Mouse (Mus musculus): Measurements from ENCODE around the gene Npl. TPM values are rescaled to one million over a fixed set of nuclear protein-coding genes. Genes with fewer than 3 reads are reported as not detected.

Npl gene
- polyA plus RNA-seq, 1 experiment from 2014 or later = 14.3 TPM

GRCm38 (mm10) chr1:153506266-153506665 is 43.6 kb downstream of the Npl start:
- Histone ChIP-seq H3K27me3 (ENCODE audit: control insufficient read depth, insufficient read depth, low read length) (no peaks in the 10 kb centered on the region), H3K27ac (ENCODE audit: low read depth, low read length) (no peak overlapping the region), H3K4me2 (ENCODE audit: low read depth, low read length, severe bottlenecking) (no peak overlapping the region), H3K9ac (ENCODE audit: low read length) (no peak overlapping the region), H3K9me3 (ENCODE audit: control insufficient read depth, low read length) (no peaks in the 10 kb centered on the region), H3K4me1 (replicated peaks; ENCODE audit: control insufficient read depth, insufficient read depth, low read length) (no peaks in the 10 kb centered on the region), H3K4me3 (ENCODE audit: low read depth, low read length) (no peak overlapping the region), H3K36me3 (ENCODE audit: control insufficient read depth, insufficient read depth, low read length) (no peaks in the 10 kb centered on the region)
- WGBS = 83% methylated on average over 6 of the region's 6 CpGs
- DNase-seq (ENCODE audit: low spot score) = no peak
- ATAC-seq (replicated peaks; ENCODE audit: low FRiP score) = no peak

- H3K9me3 ChIP-seq (ENCODE audit: control insufficient read depth, low read length) = no peaks in the 10 kb centered on the region
- no peaks in the 10 kb centered on the region for H3K36me3 ChIP-seq (ENCODE audit: control insufficient read depth, insufficient read depth, low read length)
- 66% methylated on average over 5 of the region's 5 CpGs for WGBS
- H3K9ac ChIP-seq (ENCODE audit: low read length) = no peak overlapping the region
- ATAC-seq (replicated peaks; ENCODE audit: low FRiP score) (no peak), DNase-seq (ENCODE audit: low spot score) (no peak)
- no peak overlapping the region for H3K27ac ChIP-seq (ENCODE audit: low read depth, low read length)
- no peaks in the 10 kb centered on the region for H3K4me1 ChIP-seq (replicated peaks; ENCODE audit: control insufficient read depth, insufficient read depth, low read length)
- H3K27me3 ChIP-seq (ENCODE audit: control insufficient read depth, insufficient read depth, low read length) = no peaks in the 10 kb centered on the region
- no peak overlapping the region for H3K4me3 ChIP-seq (ENCODE audit: low read depth, low read length)
- H3K4me2 ChIP-seq (ENCODE audit: low read depth, low read length, severe bottlenecking) = no peak overlapping the region
These were observed 48.1 kb downstream of the Npl start for GRCm38 (mm10) chr1:153501644-153502321.

GRCm38 (mm10) chr1:153500030-153500429 is 49.8 kb downstream of the Npl start:
- Histone ChIP-seq H3K27ac (ENCODE audit: low read depth, low read length) (no peak overlapping the region), H3K9ac (ENCODE audit: low read length) (no peak overlapping the region), H3K4me1 (replicated peaks; ENCODE audit: control insufficient read depth, insufficient read depth, low read length) (no peaks in the 10 kb centered on the region), H3K36me3 (ENCODE audit: control insufficient read depth, insufficient read depth, low read length) (no peaks in the 10 kb centered on the region), H3K9me3 (ENCODE audit: control insufficient read depth, low read length) (no peaks in the 10 kb centered on the region), H3K27me3 (ENCODE audit: control insufficient read depth, insufficient read depth, low read length) (no peaks in the 10 kb centered on the region), H3K4me3 (ENCODE audit: low read depth, low read length) (no peak overlapping the region), H3K4me2 (ENCODE audit: low read depth, low read length, severe bottlenecking) (no peak overlapping the region)
- DNase-seq (ENCODE audit: low spot score) (no peak), ATAC-seq (replicated peaks; ENCODE audit: low FRiP score) (no peak)
- WGBS = 89% methylated on average over 9 of the region's 9 CpGs

- Histone ChIP-seq H3K27me3 (ENCODE audit: control insufficient read depth, insufficient read depth, low read length) (no peaks in the 10 kb centered on the region), H3K4me1 (replicated peaks; ENCODE audit: control insufficient read depth, insufficient read depth, low read length) (no peaks in the 10 kb centered on the region), H3K4me3 (ENCODE audit: low read depth, low read length) (no peak overlapping the region), H3K27ac (ENCODE audit: low read depth, low read length) (no peak overlapping the region), H3K4me2 (ENCODE audit: low read depth, low read length, severe bottlenecking) (no peak overlapping the region), H3K36me3 (ENCODE audit: control insufficient read depth, insufficient read depth, low read length) (no peaks in the 10 kb centered on the region), H3K9ac (ENCODE audit: low read length) (no peak overlapping the region), H3K9me3 (ENCODE audit: control insufficient read depth, low read length) (no peaks in the 10 kb centered on the region)
- 78% methylated on average over 3 of the region's 3 CpGs for WGBS
- no peak for ATAC-seq (replicated peaks; ENCODE audit: low FRiP score)
- no peak for DNase-seq (ENCODE audit: low spot score)
These were observed 53.8 kb downstream of the Npl start for GRCm38 (mm10) chr1:153496030-153496429.

GRCm38 (mm10) chr1:153493931-153494330 is 55.9 kb downstream of the Npl start:
- WGBS = 29% methylated on average over 6 of the region's 6 CpGs
- no peaks in the 10 kb centered on the region for H3K36me3 ChIP-seq (ENCODE audit: control insufficient read depth, insufficient read depth, low read length)
- no peak for ATAC-seq (replicated peaks; ENCODE audit: low FRiP score)

GRCm38 (mm10) chr1:153493338-153493737 is 56.5 kb downstream of the Npl start:
- H3K9ac ChIP-seq (ENCODE audit: low read length) = no peak overlapping the region
- H3K4me3 ChIP-seq (ENCODE audit: low read depth, low read length) = no peak overlapping the region
- no peaks in the 10 kb centered on the region for H3K27me3 ChIP-seq (ENCODE audit: control insufficient read depth, insufficient read depth, low read length)
- ATAC-seq (replicated peaks; ENCODE audit: low FRiP score) = no peak
- no peak overlapping the region for H3K27ac ChIP-seq (ENCODE audit: low read depth, low read length)
- no peak overlapping the region for H3K4me2 ChIP-seq (ENCODE audit: low read depth, low read length, severe bottlenecking)
- no peaks in the 10 kb centered on the region for H3K4me1 ChIP-seq (replicated peaks; ENCODE audit: control insufficient read depth, insufficient read depth, low read length)
- H3K9me3 ChIP-seq (ENCODE audit: control insufficient read depth, low read length) = no peaks in the 10 kb centered on the region
- no peaks in the 10 kb centered on the region for H3K36me3 ChIP-seq (ENCODE audit: control insufficient read depth, insufficient read depth, low read length)
- 30% methylated on average over 4 of the region's 4 CpGs for WGBS
- DNase-seq (ENCODE audit: low spot score) = no peak

More at GRCm38 (mm10) chr1:153493931-153494330, 55.9 kb downstream of the Npl start:
- Histone ChIP-seq H3K4me3 (ENCODE audit: low read depth, low read length) (no peak overlapping the region), H3K27ac (ENCODE audit: low read depth, low read length) (no peak overlapping the region), H3K9me3 (ENCODE audit: control insufficient read depth, low read length) (no peaks in the 10 kb centered on the region), H3K4me2 (ENCODE audit: low read depth, low read length, severe bottlenecking) (no peak overlapping the region), H3K27me3 (ENCODE audit: control insufficient read depth, insufficient read depth, low read length) (no peaks in the 10 kb centered on the region), H3K9ac (ENCODE audit: low read length) (no peak overlapping the region), H3K4me1 (replicated peaks; ENCODE audit: control insufficient read depth, insufficient read depth, low read length) (no peaks in the 10 kb centered on the region)
- DNase-seq (ENCODE audit: low spot score) = no peak

DNA sequence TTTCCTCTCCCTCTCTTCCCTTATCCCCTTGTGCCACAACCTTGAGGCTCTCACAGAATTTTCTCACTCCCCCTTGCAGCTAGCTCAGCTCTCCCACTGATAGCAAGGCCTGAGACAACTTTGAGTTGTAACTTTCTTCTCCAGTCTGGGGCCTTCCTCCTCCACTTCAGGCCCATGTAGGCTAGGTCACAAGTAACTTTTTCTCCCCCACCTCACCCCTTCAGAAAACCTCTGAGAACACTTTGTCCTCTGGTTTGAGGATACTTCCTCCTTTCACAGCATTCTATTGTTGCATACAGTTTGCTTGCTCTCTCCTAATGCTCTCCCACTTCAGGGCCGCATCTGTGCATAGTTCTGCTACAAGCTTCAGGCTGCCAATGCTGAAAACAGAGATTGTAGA is 58.0 kb downstream of the Npl start:
- no peak overlapping the region for H3K4me2 ChIP-seq (ENCODE audit: low read depth, low read length, severe bottlenecking)
- no peaks in the 10 kb centered on the region for H3K36me3 ChIP-seq (ENCODE audit: control insufficient read depth, insufficient read depth, low read length)
- H3K9me3 ChIP-seq (ENCODE audit: control insufficient read depth, low read length) = no peaks in the 10 kb centered on the region
- no peaks in the 10 kb centered on the region for H3K27me3 ChIP-seq (ENCODE audit: control insufficient read depth, insufficient read depth, low read length)
- no peak overlapping the region for H3K4me3 ChIP-seq (ENCODE audit: low read depth, low read length)
- 100% methylated on average over 1 of the region's 1 CpGs for WGBS
- no peak overlapping the region for H3K27ac ChIP-seq (ENCODE audit: low read depth, low read length)
- no peak overlapping the region for H3K9ac ChIP-seq (ENCODE audit: low read length)
- no peaks in the 10 kb centered on the region for H3K4me1 ChIP-seq (replicated peaks; ENCODE audit: control insufficient read depth, insufficient read depth, low read length)
- DNase-seq (ENCODE audit: low spot score) = no peak
- no peak for ATAC-seq (replicated peaks; ENCODE audit: low FRiP score)

- no peak overlapping the region for H3K4me3 ChIP-seq (ENCODE audit: low read depth, low read length)
- H3K27ac ChIP-seq (ENCODE audit: low read depth, low read length) = no peak overlapping the region
- no peaks in the 10 kb centered on the region for H3K27me3 ChIP-seq (ENCODE audit: control insufficient read depth, insufficient read depth, low read length)
- 84% methylated on average over 2 of the region's 2 CpGs for WGBS
- no peak overlapping the region for H3K9ac ChIP-seq (ENCODE audit: low read length)
- DNase-seq (ENCODE audit: low spot score) (no peak), ATAC-seq (replicated peaks; ENCODE audit: low FRiP score) (no peak)
- no peak overlapping the region for H3K4me2 ChIP-seq (ENCODE audit: low read depth, low read length, severe bottlenecking)
- no peaks in the 10 kb centered on the region for H3K36me3 ChIP-seq (ENCODE audit: control insufficient read depth, insufficient read depth, low read length)
- H3K9me3 ChIP-seq (ENCODE audit: control insufficient read depth, low read length) = no peaks in the 10 kb centered on the region
- H3K4me1 ChIP-seq (replicated peaks; ENCODE audit: control insufficient read depth, insufficient read depth, low read length) = no peaks in the 10 kb centered on the region
These were observed 58.5 kb downstream of the Npl start for GRCm38 (mm10) chr1:153491345-153491744.

- no peaks in the 10 kb centered on the region for H3K9me3 ChIP-seq (ENCODE audit: control insufficient read depth, low read length)
- H3K27me3 ChIP-seq (ENCODE audit: control insufficient read depth, insufficient read depth, low read length) = no peaks in the 10 kb centered on the region
- H3K27ac ChIP-seq (ENCODE audit: low read depth, low read length) = no peak overlapping the region
- ATAC-seq (replicated peaks; ENCODE audit: low FRiP score) (no peak), DNase-seq (ENCODE audit: low spot score) (no peak)
- H3K4me3 ChIP-seq (ENCODE audit: low read depth, low read length) = no peak overlapping the region
- no peak overlapping the region for H3K9ac ChIP-seq (ENCODE audit: low read length)
- H3K4me1 ChIP-seq (replicated peaks; ENCODE audit: control insufficient read depth, insufficient read depth, low read length) = peaks cover 5% of the 10 kb centered on the region
- WGBS = 79% methylated on average over 4 of the region's 4 CpGs
- no peaks in the 10 kb centered on the region for H3K36me3 ChIP-seq (ENCODE audit: control insufficient read depth, insufficient read depth, low read length)
- H3K4me2 ChIP-seq (ENCODE audit: low read depth, low read length, severe bottlenecking) = no peak overlapping the region
These were observed 59.9 kb downstream of the Npl start for GRCm38 (mm10) chr1:153489963-153490362.

Measured in forebrain, embryonic 11.5 days (tissue).